Mouse (Mus musculus): ENCODE results near the gene Tceal8. TPM values are rescaled to one million over a fixed set of nuclear protein-coding genes. Genes with fewer than 3 reads are reported as not detected.

Tceal8 gene
- polyA plus RNA-seq (2012; rRNA removed), result 76.5 and 80.0 TPM in 2 replicates

- TF ChIP-seq POLR2A (IDR thresholded peaks at IDR 0.05; ENCODE audit: borderline replicate concordance, extremely low read depth, insufficient read depth, insufficient read length, poor library complexity, severe bottlenecking) (peak; percentile 42; the same call in 1 of the 2 replicates), CTCF (IDR thresholded peaks at IDR 0.05; ENCODE audit: borderline replicate concordance, extremely low read depth, insufficient read depth, insufficient read length) (no peak)
- peak; percentile 98 for DNase-seq (ENCODE audit: low read depth)
Observed at GRCm38 (mm10) chrX:136172118-136172551, at the start of gene Tceal8. Tceal8 (minus strand) TSS chrX:136172342.

- DNase-seq (ENCODE audit: low read depth), result peak; percentile 37
- TF ChIP-seq POLR2A (IDR thresholded peaks at IDR 0.05; ENCODE audit: borderline replicate concordance, extremely low read depth, insufficient read depth, insufficient read length, poor library complexity, severe bottlenecking) (no peak), CTCF (IDR thresholded peaks at IDR 0.05; ENCODE audit: borderline replicate concordance, extremely low read depth, insufficient read depth, insufficient read length) (no peak)
Observed at GRCm38 (mm10) chrX:136216303-136216702, 44.2 kb upstream of the Tceal8 start.

GRCm38 (mm10) chrX:136214729-136215677, 42.9 kb upstream of the Tceal8 start, which contains the start of the genes Tceal7 and Bex1:
Tceal7 (plus strand) TSS chrX:136214779.
Bex1 (minus strand) TSS chrX:136215513.
- DNase-seq (ENCODE audit: low read depth), result peak; percentile 5

- TF ChIP-seq CTCF (IDR thresholded peaks at IDR 0.05; ENCODE audit: borderline replicate concordance, extremely low read depth, insufficient read depth, insufficient read length) (no peak), POLR2A (IDR thresholded peaks at IDR 0.05; ENCODE audit: borderline replicate concordance, extremely low read depth, insufficient read depth, insufficient read length, poor library complexity, severe bottlenecking) (no peak)
- no peak for DNase-seq (ENCODE audit: low read depth)
Observed at GRCm38 (mm10) chrX:136213396-136213795, 41.3 kb upstream of the Tceal8 start.

DNA sequence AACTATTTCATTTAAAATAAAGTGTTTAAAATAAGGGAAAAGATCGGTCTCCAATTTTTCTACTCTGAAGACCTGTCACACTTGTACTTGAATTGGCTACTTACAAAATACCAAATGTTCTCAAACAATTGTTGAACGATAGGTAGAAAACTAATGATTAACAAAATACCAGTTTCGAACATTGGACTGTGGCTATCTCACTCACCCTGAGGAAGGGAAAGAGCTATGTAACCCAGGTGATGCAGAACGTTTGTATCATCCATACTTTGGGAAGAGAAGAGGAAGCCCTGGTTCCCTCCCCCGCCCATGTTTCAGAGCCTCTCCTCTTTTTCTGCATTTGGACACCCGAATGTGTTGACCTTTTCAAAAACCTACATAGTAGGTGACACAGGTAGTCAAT, 32.3 kb upstream of the Tceal8 start:
- TF ChIP-seq POLR2A (IDR thresholded peaks at IDR 0.05; ENCODE audit: borderline replicate concordance, extremely low read depth, insufficient read depth, insufficient read length, poor library complexity, severe bottlenecking) (no peak), CTCF (IDR thresholded peaks at IDR 0.05; ENCODE audit: borderline replicate concordance, extremely low read depth, insufficient read depth, insufficient read length) (no peak)
- no peak for DNase-seq (ENCODE audit: low read depth)

- TF ChIP-seq POLR2A (IDR thresholded peaks at IDR 0.05; ENCODE audit: borderline replicate concordance, extremely low read depth, insufficient read depth, insufficient read length, poor library complexity, severe bottlenecking), result no peak
- no peak for TF ChIP-seq CTCF (IDR thresholded peaks at IDR 0.05; ENCODE audit: borderline replicate concordance, extremely low read depth, insufficient read depth, insufficient read length)
- peak; percentile 90 for DNase-seq (ENCODE audit: low read depth)
Observed at GRCm38 (mm10) chrX:136203664-136204066, 31.5 kb upstream of the Tceal8 start, which contains the start of gene Tceal5. Tceal5 (minus strand) TSS chrX:136203876.

- no peak for DNase-seq (ENCODE audit: low read depth)
- TF ChIP-seq CTCF (IDR thresholded peaks at IDR 0.05; ENCODE audit: borderline replicate concordance, extremely low read depth, insufficient read depth, insufficient read length) (no peak), POLR2A (IDR thresholded peaks at IDR 0.05; ENCODE audit: borderline replicate concordance, extremely low read depth, insufficient read depth, insufficient read length, poor library complexity, severe bottlenecking) (no peak)
Observed at GRCm38 (mm10) chrX:136203257-136203656, 31.1 kb upstream of the Tceal8 start.

DNA sequence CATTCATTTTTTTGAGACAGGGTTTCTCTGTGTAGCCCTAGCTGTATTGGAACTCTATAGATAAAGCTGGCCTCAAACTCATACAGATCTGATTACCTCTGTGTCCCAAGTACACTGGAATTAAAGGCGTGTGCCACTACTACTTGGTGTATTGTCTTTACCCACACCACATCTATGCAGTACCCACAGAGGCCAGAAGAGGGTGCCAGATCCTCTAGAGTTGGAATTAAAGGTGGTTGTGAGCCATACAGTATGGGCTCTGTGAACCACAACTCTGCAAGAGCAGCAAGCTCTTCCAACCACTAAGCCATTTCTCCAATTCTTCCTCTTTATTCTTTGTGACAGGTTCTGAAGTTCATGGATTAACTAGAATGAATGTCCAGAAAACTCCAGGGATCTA, 24.7 kb upstream of the Tceal8 start:
- no peak for TF ChIP-seq POLR2A (IDR thresholded peaks at IDR 0.05; ENCODE audit: borderline replicate concordance, extremely low read depth, insufficient read depth, insufficient read length, poor library complexity, severe bottlenecking)
- peak; percentile 35; the same call in 1 of the 2 replicates for TF ChIP-seq CTCF (IDR thresholded peaks at IDR 0.05; ENCODE audit: borderline replicate concordance, extremely low read depth, insufficient read depth, insufficient read length)
- DNase-seq (ENCODE audit: low read depth), result no peak

GRCm38 (mm10) chrX:136195193-136195944, 23.2 kb upstream of the Tceal8 start:
- TF ChIP-seq CTCF (IDR thresholded peaks at IDR 0.05; ENCODE audit: borderline replicate concordance, extremely low read depth, insufficient read depth, insufficient read length) (no peak), POLR2A (IDR thresholded peaks at IDR 0.05; ENCODE audit: borderline replicate concordance, extremely low read depth, insufficient read depth, insufficient read length, poor library complexity, severe bottlenecking) (no peak)
- no peak for DNase-seq (ENCODE audit: low read depth)

DNA sequence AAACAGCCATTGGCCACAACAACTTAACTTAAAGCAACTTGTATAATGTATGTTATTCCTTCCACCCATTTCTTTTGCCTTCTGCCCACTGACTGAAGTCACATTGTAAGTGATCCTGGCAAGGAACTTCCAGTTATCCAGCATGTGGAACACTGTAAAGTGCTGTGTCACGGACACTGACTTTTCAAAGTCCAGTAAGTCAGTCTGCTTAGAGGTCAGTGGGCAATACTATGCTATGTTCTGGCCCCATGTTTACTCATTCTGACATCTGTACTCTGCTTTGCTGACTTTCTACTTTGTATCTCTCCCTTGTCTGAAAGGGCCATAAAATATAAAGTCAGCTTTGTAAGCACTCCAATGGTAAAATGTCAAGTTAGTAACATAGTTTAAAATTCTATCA, 11.0 kb upstream of the Tceal8 start:
- no peak for DNase-seq (ENCODE audit: low read depth)
- TF ChIP-seq POLR2A (IDR thresholded peaks at IDR 0.05; ENCODE audit: borderline replicate concordance, extremely low read depth, insufficient read depth, insufficient read length, poor library complexity, severe bottlenecking), result no peak
- TF ChIP-seq CTCF (IDR thresholded peaks at IDR 0.05; ENCODE audit: borderline replicate concordance, extremely low read depth, insufficient read depth, insufficient read length), result no peak

DNA sequence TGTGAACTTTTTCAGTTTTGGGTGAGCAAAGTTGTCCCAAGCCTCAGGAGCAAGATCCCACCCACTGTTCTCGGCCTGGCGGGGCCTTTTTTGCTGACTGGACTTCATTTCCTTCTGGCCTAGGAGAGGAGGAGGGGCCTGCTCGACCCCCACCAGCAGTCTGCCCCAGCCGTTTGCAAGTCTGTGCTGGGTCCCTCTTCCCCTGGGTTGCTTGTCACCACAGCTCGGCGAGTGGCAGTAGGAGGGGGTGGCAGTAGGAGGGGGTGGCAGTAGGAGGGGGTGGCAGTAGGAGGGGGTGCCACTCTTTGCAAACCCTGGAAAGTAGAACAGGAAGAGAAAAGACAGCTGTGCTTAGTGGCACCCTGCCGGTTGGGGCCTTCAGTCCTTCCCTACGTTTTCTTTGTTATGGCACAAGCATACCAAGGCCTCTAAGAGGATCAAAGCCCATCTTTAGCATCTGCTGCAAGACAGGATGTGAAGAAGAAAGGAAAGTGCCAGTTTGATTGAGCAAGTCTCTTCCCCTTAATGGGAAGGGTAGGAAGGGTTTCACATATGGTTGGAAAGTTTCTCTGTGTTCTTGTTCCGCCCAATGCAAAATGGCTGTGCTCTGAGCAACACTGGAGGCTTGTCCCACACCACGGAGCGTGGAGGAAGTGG, 8.9 kb upstream of the Tceal8 start:
- peak; percentile 3 for DNase-seq (ENCODE audit: low read depth)
- TF ChIP-seq POLR2A (IDR thresholded peaks at IDR 0.05; ENCODE audit: borderline replicate concordance, extremely low read depth, insufficient read depth, insufficient read length, poor library complexity, severe bottlenecking), result no peak

Measured in brain, embryonic 14.5 days (tissue).